Mouse (Mus musculus): Measurements from ENCODE around the gene Sec31b. TPM values are rescaled to one million over a fixed set of nuclear protein-coding genes. Genes with fewer than 3 reads are reported as not detected.
A peak's percentile ranks its signal among the peaks of the same experiment; 100 is the strongest.

Gene Sec31b
- 0.17 and 0.38 TPM in 2 replicates for polyA plus RNA-seq (2016; fragmentation: Nextera tagmentation; extraction: Ambion mirVana)

GRCm38 (mm10) chr19:44545321-44546041, at the start of gene Sec31b:
TSS of gene Sec31b (minus strand) at chr19:44545864.
- Histone ChIP-seq H3K4me3 (peak within 1 kb of the TSS; percentile 45), H3K4me1 (peaks cover 3% of the 10 kb centered on the region; the same call in 1 of the 2 replicates), H3K27ac (no peak within 1 kb of the TSS), H3K9ac (peak within 1 kb of the TSS; percentile 32), H3K4me2 (replicated peaks) (peak within 1 kb of the TSS; percentile 64), H3K36me3 (peaks cover 28% of the 10 kb centered on the region), H3K27me3 (peaks cover 15% of the 10 kb centered on the region), H3K9me3 (peaks cover 4% of the 10 kb centered on the region; the same call in 1 of the 2 replicates)
- 0 out of 2 replicates have a peak, but pooled peaks have one; percentile 69 for ATAC-seq (ENCODE audit: insufficient number of reproducible peaks, insufficient read depth, low FRiP score, low TSS enrichment)
- WGBS = 1% methylated on average over 47 of the region's 47 CpGs

GRCm38 (mm10) chr19:44594180-44594579, 48.5 kb upstream of the Sec31b start:
- WGBS = 94% methylated on average over 14 of the region's 14 CpGs
- H3K4me1 ChIP-seq = 0 out of 2 replicates have a peak, but pooled peaks cover 4% of the 10 kb centered on the region
- ATAC-seq (ENCODE audit: insufficient number of reproducible peaks, insufficient read depth, low FRiP score, low TSS enrichment) = no peak
- no peak overlapping the region for H3K4me3 ChIP-seq
- H3K9me3 ChIP-seq = no peaks in the 10 kb centered on the region
- peaks cover 9% of the 10 kb centered on the region; the same call in 1 of the 2 replicates for H3K27me3 ChIP-seq
- H3K9ac ChIP-seq = no peak overlapping the region
- H3K4me2 ChIP-seq (replicated peaks) = no peak overlapping the region
- H3K36me3 ChIP-seq = no peaks in the 10 kb centered on the region
- H3K27ac ChIP-seq = no peak overlapping the region

GRCm38 (mm10) chr19:44591638-44592037, 46.0 kb upstream of the Sec31b start:
- Histone ChIP-seq H3K4me2 (replicated peaks) (no peak overlapping the region), H3K9ac (no peak overlapping the region), H3K27me3 (peaks cover 17% of the 10 kb centered on the region), H3K4me1 (no peaks in the 10 kb centered on the region), H3K36me3 (no peaks in the 10 kb centered on the region), H3K4me3 (no peak overlapping the region), H3K27ac (no peak overlapping the region), H3K9me3 (no peaks in the 10 kb centered on the region)
- 75% methylated on average over 6 of the region's 6 CpGs for WGBS
- no peak for ATAC-seq (ENCODE audit: insufficient number of reproducible peaks, insufficient read depth, low FRiP score, low TSS enrichment)

- Histone ChIP-seq H3K9me3 (no peaks in the 10 kb centered on the region), H3K36me3 (no peaks in the 10 kb centered on the region), H3K4me2 (replicated peaks) (no peak overlapping the region), H3K9ac (no peak overlapping the region), H3K27me3 (peaks cover 23% of the 10 kb centered on the region), H3K27ac (no peak overlapping the region), H3K4me1 (no peaks in the 10 kb centered on the region), H3K4me3 (no peak overlapping the region)
- WGBS = 84% methylated on average over 18 of the region's 18 CpGs
- ATAC-seq (ENCODE audit: insufficient number of reproducible peaks, insufficient read depth, low FRiP score, low TSS enrichment) = no peak
Measured at GRCm38 (mm10) chr19:44590992-44591391, 45.3 kb upstream of the Sec31b start.

- Histone ChIP-seq H3K27ac (no peak overlapping the region), H3K9me3 (no peaks in the 10 kb centered on the region), H3K9ac (no peak overlapping the region), H3K27me3 (peaks cover 36% of the 10 kb centered on the region), H3K4me1 (no peaks in the 10 kb centered on the region), H3K4me3 (no peak overlapping the region), H3K36me3 (no peaks in the 10 kb centered on the region), H3K4me2 (replicated peaks) (no peak overlapping the region)
- no peak for ATAC-seq (ENCODE audit: insufficient number of reproducible peaks, insufficient read depth, low FRiP score, low TSS enrichment)
- WGBS = 36% methylated on average over 7 of the region's 7 CpGs
Measured at GRCm38 (mm10) chr19:44589591-44590223, 44.0 kb upstream of the Sec31b start.

- peaks cover 37% of the 10 kb centered on the region for H3K27me3 ChIP-seq
- H3K36me3 ChIP-seq = no peaks in the 10 kb centered on the region
- no peak overlapping the region for H3K27ac ChIP-seq
- no peak overlapping the region for H3K4me2 ChIP-seq (replicated peaks)
- H3K9me3 ChIP-seq = no peaks in the 10 kb centered on the region
- no peak overlapping the region for H3K9ac ChIP-seq
- WGBS = 37% methylated on average over 4 of the region's 4 CpGs
- no peaks in the 10 kb centered on the region for H3K4me1 ChIP-seq
- no peak overlapping the region for H3K4me3 ChIP-seq
- no peak for ATAC-seq (ENCODE audit: insufficient number of reproducible peaks, insufficient read depth, low FRiP score, low TSS enrichment)
Measured at GRCm38 (mm10) chr19:44588036-44588435, 42.4 kb upstream of the Sec31b start.

- WGBS = 31% methylated on average over 9 of the region's 9 CpGs
- no peak overlapping the region for H3K4me3 ChIP-seq
- H3K4me1 ChIP-seq = no peaks in the 10 kb centered on the region
- H3K27me3 ChIP-seq = peaks cover 29% of the 10 kb centered on the region
- no peak overlapping the region for H3K27ac ChIP-seq
- H3K36me3 ChIP-seq = no peaks in the 10 kb centered on the region
- no peak overlapping the region for H3K4me2 ChIP-seq (replicated peaks)
- H3K9ac ChIP-seq = no peak overlapping the region
- peak; percentile 71 for ATAC-seq (ENCODE audit: insufficient number of reproducible peaks, insufficient read depth, low FRiP score, low TSS enrichment)
- H3K9me3 ChIP-seq = no peaks in the 10 kb centered on the region
Measured at GRCm38 (mm10) chr19:44582638-44583309, 37.1 kb upstream of the Sec31b start.

- 85% methylated on average over 10 of the region's 10 CpGs for WGBS
- H3K36me3 ChIP-seq = no peaks in the 10 kb centered on the region
- H3K27ac ChIP-seq = no peak overlapping the region
- no peak overlapping the region for H3K9ac ChIP-seq
- H3K4me1 ChIP-seq = no peaks in the 10 kb centered on the region
- H3K4me3 ChIP-seq = no peak overlapping the region
- ATAC-seq (ENCODE audit: insufficient number of reproducible peaks, insufficient read depth, low FRiP score, low TSS enrichment) = no peak
- peaks cover 25% of the 10 kb centered on the region for H3K27me3 ChIP-seq
- H3K9me3 ChIP-seq = no peaks in the 10 kb centered on the region
- no peak overlapping the region for H3K4me2 ChIP-seq (replicated peaks)
Measured at GRCm38 (mm10) chr19:44582103-44582502, 36.4 kb upstream of the Sec31b start.

- 68% methylated on average over 1 of the region's 1 CpGs for WGBS
- Histone ChIP-seq H3K36me3 (peaks cover 25% of the 10 kb centered on the region), H3K4me2 (replicated peaks) (no peak overlapping the region), H3K4me3 (no peak overlapping the region), H3K9me3 (no peaks in the 10 kb centered on the region), H3K27ac (no peak overlapping the region), H3K27me3 (no peaks in the 10 kb centered on the region), H3K4me1 (no peaks in the 10 kb centered on the region), H3K9ac (no peak overlapping the region)
- ATAC-seq (ENCODE audit: insufficient number of reproducible peaks, insufficient read depth, low FRiP score, low TSS enrichment) = no peak
Measured at GRCm38 (mm10) chr19:44578038-44578437, 32.4 kb upstream of the Sec31b start.

- Histone ChIP-seq H3K27me3 (no peaks in the 10 kb centered on the region), H3K4me1 (no peaks in the 10 kb centered on the region), H3K9ac (no peak overlapping the region), H3K9me3 (no peaks in the 10 kb centered on the region), H3K4me3 (no peak overlapping the region), H3K27ac (no peak overlapping the region), H3K36me3 (peaks cover 42% of the 10 kb centered on the region), H3K4me2 (replicated peaks) (no peak overlapping the region)
- no peak for ATAC-seq (ENCODE audit: insufficient number of reproducible peaks, insufficient read depth, low FRiP score, low TSS enrichment)
- 83% methylated on average over 7 of the region's 7 CpGs for WGBS
Measured at GRCm38 (mm10) chr19:44576275-44576674, 30.6 kb upstream of the Sec31b start.

GRCm38 (mm10) chr19:44567763-44568162, 22.1 kb upstream of the Sec31b start:
- Histone ChIP-seq H3K4me2 (replicated peaks) (no peak overlapping the region), H3K9ac (no peak overlapping the region), H3K36me3 (peaks cover 76% of the 10 kb centered on the region), H3K9me3 (no peaks in the 10 kb centered on the region), H3K4me1 (peaks cover 17% of the 10 kb centered on the region), H3K27ac (no peak overlapping the region), H3K27me3 (no peaks in the 10 kb centered on the region), H3K4me3 (no peak overlapping the region)
- no peak for ATAC-seq (ENCODE audit: insufficient number of reproducible peaks, insufficient read depth, low FRiP score, low TSS enrichment)
- WGBS = 87% methylated on average over 3 of the region's 3 CpGs

Measured in embryonic facial prominence, embryonic 12.5 days (tissue).